In the genomic region with DNA sequence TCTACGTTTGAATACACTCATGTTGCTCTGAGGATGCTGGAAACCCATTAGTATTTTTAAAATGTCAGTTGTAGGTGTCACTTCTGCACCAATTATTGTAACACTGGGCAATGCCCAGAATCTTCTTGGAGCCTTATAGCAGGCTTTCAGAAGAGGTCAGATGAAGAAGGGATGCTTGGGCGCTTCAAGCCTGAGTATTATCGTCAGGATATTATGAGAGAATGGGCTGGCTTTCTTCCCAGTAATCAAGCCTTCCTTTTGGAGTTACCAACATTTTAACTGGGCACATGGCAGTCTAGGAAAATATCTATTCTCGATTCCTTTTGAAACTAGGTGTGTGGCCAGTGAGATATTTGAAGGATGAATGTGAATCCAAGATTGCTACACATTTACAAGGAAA, we compare ENCODE assay signal across 16 mouse cellular contexts.
"Had no signal": no experiment of that assay in that cellular context is flagged by ENCODE, and none has a peak within 500 bp of the region (broad histone marks: within the 10 kb centered on the region; RNA-seq: fewer than 3 reads in every experiment).

No protein-coding gene starts in this region.

- DNase-seq: heart, postnatal 10 days; heart, postnatal 14 days; heart, postnatal 36 days; heart, postnatal 4 days; kidney, adult 11 months; kidney, adult 18-20 months; kidney, adult 2 months; kidney, adult 8-10 months; kidney, adult 9 months; kidney, postnatal 10 days; kidney, postnatal 14 days; kidney, postnatal 25 days; kidney, postnatal 36 days; kidney, postnatal 4 days; layer of hippocampus, adult 9-11 months; layer of hippocampus, postnatal 36 days had no signal
